Mouse (Mus musculus): Measurements from ENCODE around the gene Iffo1. TPM values are rescaled to one million over a fixed set of nuclear protein-coding genes. Genes with fewer than 3 reads are reported as not detected.

The Iffo1 gene
- total RNA-seq (2021), result 10 to 100 TPM; 38.7 to 40.2 TPM

DNA sequence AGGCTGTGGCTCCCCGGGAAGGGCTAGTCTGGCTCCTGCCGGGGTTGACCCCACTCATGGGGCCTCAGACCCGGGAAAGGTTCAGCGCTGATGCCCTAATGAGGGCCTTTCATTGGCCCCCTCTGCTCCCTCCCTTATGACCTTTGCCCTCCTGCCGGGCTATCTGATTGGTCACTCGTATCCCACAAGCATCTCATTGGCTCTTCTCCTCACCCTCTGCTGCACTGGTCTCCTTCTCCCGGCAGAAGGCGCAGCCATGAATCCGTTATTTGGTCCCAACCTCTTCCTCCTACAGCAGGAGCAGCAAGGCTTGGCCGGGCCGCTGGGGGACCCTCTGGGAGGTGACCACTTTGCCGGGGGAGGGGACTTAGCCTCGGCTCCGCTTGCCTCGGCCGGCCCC is at the start of gene Iffo1:
Iffo1 (plus strand) TSS at position 241 of the 400 bp plus-strand sequence.
- DNase-seq (ENCODE audit: extremely low spot score in 1 of 2, low spot score in 2 of 2), result peak; percentile 94 to 95
- intact Hi-C loops (cut with DNase I), result loop anchor here (5.0 kb wide), 1 partner anchor 127 kb away; no protein-coding TSS in a partner anchor

- intact Hi-C loops (cut with DNase I), result no loop called here
- DNase-seq (ENCODE audit: extremely low spot score in 1 of 2, low spot score in 2 of 2), result peak; percentile 96 to 99
Measured at GRCm38 (mm10) chr6:125095391-125096278, 49.4 kb upstream of the Iffo1 start, which contains the start of gene Chd4. Gene Chd4, plus strand, starts transcription at chr6:125095981.

- intact Hi-C loops (cut with DNase I), result no loop called here
- no peak for DNase-seq (ENCODE audit: extremely low spot score in 1 of 2, low spot score in 2 of 2)
Measured at GRCm38 (mm10) chr6:125096279-125096596, 48.8 kb upstream of the Iffo1 start.

DNA sequence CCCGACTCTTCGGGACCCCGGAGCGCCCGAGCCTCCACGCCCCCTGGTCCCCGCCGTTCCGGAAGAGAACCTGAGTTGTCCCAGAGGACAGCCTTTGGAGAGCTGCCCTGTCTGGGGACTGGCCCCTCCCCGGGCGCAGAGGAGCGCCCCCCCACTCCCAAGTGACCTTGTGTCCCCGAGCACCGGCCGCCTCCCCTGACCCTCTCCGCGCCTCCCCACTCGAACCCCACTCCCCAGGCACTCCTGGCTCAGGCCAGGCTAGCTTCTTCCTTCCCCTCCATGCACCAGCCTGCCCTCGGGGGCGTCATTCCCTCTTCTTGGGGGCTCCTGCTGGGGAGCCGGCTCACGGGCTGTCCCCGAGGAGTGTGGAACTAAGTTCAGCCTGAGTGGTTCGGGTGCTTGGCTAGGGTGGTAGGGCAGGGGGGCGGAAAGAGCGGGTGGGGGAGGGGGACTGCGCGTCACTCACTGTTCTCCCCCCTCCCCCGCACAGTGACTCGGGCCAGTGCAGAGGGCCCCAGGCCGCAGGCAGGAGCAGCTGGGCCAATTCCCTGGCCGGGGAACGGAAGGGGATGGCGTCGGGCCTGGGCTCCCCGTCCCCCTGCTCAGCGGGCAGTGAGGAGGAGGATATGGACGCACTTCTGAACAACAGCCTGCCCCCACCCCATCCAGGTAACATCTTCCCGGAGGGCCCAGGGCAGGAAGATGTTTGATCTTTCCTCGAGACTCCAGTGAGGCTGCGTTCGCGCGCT is 48.3 kb upstream of the Iffo1 start:
- intact Hi-C loops (cut with DNase I), result no loop called here
- DNase-seq (ENCODE audit: extremely low spot score in 1 of 2, low spot score in 2 of 2), result peak in 1 of 2 experiments; percentile 86

- DNase-seq (ENCODE audit: extremely low spot score in 1 of 2, low spot score in 2 of 2), result peak in 1 of 2 experiments; percentile 52
- intact Hi-C loops (cut with DNase I), result no loop called here
Measured at GRCm38 (mm10) chr6:125097346-125097689, 47.7 kb upstream of the Iffo1 start.

GRCm38 (mm10) chr6:125097951-125098350 is 47.1 kb upstream of the Iffo1 start:
- intact Hi-C loops (cut with DNase I), result no loop called here

GRCm38 (mm10) chr6:125098513-125098912 is 46.5 kb upstream of the Iffo1 start:
- intact Hi-C loops (cut with DNase I), result no loop called here
- no peak for DNase-seq (ENCODE audit: extremely low spot score in 1 of 2, low spot score in 2 of 2)

More at GRCm38 (mm10) chr6:125097951-125098350, 47.1 kb upstream of the Iffo1 start:
- DNase-seq (ENCODE audit: extremely low spot score in 1 of 2, low spot score in 2 of 2), result no peak

DNA sequence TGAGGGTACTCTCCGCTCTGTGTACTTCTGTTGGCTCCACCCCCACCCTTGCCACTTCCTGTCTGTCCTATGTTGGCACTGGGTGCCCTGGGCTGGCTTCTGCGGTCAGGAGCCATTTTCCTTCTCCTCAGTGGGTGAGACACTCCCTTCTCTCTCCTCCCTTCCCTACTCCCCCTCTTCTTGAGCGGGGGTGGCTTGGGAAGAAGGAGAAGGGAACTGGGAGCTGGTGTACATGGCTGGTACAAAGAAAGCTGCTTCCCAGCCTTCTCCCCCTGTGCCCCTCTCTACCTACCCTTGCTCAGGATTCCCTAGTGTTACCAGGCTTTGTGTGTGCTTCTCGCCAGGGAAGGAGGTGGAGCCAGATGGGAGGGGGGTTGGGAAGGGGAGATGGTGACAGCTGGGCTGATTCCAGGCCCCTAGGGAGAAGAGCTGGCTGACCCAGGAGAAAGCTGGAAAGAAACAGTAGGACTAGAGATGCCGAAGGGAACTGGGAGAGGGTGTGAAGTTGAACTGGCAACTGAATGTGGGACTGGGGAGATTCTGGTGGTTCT is 45.5 kb upstream of the Iffo1 start:
- DNase-seq (ENCODE audit: extremely low spot score in 1 of 2, low spot score in 2 of 2), result peak in 1 of 2 experiments; percentile 64
- intact Hi-C loops (cut with DNase I), result no loop called here

- intact Hi-C loops (cut with DNase I), result no loop called here
- peak in 1 of 2 experiments; percentile 55 for DNase-seq (ENCODE audit: extremely low spot score in 1 of 2, low spot score in 2 of 2)
Measured at GRCm38 (mm10) chr6:125101444-125101843, 43.6 kb upstream of the Iffo1 start.

DNA sequence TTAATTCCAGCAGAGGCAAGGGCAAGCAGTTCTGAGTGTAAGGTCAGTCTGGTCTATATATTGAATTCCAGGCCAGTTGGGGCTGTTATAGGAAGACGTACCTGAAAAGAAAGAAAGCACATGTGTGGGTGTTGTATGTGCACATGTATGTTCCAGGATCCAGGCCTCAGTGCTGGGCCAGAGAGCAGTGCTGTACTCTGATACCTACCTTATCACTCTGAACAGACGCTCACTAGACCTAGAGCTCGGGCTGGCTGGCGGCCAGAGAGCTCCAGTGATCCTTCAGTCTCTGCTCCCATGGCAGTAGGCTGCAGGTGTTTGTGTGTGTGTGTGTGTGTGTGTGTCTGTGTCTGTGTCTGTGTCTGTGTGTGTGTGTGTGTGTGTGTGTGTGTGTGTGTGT is 40.8 kb upstream of the Iffo1 start:
- no peak for DNase-seq (ENCODE audit: extremely low spot score in 1 of 2, low spot score in 2 of 2)
- intact Hi-C loops (cut with DNase I), result no loop called here

DNA sequence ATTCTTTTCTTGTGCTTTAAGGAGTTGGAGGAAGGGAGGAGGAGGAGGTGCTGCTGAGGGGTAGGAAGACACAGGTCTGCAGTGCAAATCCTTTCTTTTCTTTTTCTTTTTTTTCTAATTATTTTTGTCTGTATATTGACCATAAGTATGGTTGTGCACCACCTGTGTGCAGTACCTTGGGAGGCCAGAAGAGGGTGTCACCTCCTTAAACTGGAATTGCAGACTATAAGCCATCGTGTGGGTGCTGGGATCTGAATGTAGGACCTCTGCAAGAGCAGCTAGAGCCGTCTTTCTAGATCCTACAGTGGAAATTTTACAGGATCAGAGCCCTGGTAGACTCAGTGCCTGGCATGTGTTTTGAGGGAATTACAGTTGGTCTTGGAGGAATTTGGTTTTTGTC is 37.3 kb upstream of the Iffo1 start:
- intact Hi-C loops (cut with DNase I), result loop anchor here (2.0 kb wide), 1 partner anchor 15 kb away; no protein-coding TSS in a partner anchor
- DNase-seq (ENCODE audit: extremely low spot score in 1 of 2, low spot score in 2 of 2), result no peak

- intact Hi-C loops (cut with DNase I), result loop anchor here (2.0 kb wide), 1 partner anchor 13 kb away; no protein-coding TSS in a partner anchor
- no peak for DNase-seq (ENCODE audit: extremely low spot score in 1 of 2, low spot score in 2 of 2)
Measured at GRCm38 (mm10) chr6:125109371-125109770, 35.7 kb upstream of the Iffo1 start.

- DNase-seq (ENCODE audit: extremely low spot score in 1 of 2, low spot score in 2 of 2), result peak in 1 of 2 experiments; percentile 64
- intact Hi-C loops (cut with DNase I), result no loop called here
Measured at GRCm38 (mm10) chr6:125110927-125111326, 34.1 kb upstream of the Iffo1 start.

- intact Hi-C loops (cut with DNase I), result no loop called here
Measured at GRCm38 (mm10) chr6:125112553-125112952, 32.5 kb upstream of the Iffo1 start.

GRCm38 (mm10) chr6:125119387-125119786 is 25.7 kb upstream of the Iffo1 start:
- no peak for DNase-seq (ENCODE audit: extremely low spot score in 1 of 2, low spot score in 2 of 2)
- intact Hi-C loops (cut with DNase I), result no loop called here

More at GRCm38 (mm10) chr6:125112553-125112952, 32.5 kb upstream of the Iffo1 start:
- DNase-seq (ENCODE audit: extremely low spot score in 1 of 2, low spot score in 2 of 2), result no peak

GRCm38 (mm10) chr6:125128724-125129123 is 16.3 kb upstream of the Iffo1 start:
- intact Hi-C loops (cut with DNase I), result no loop called here
- no peak for DNase-seq (ENCODE audit: extremely low spot score in 1 of 2, low spot score in 2 of 2)

DNA sequence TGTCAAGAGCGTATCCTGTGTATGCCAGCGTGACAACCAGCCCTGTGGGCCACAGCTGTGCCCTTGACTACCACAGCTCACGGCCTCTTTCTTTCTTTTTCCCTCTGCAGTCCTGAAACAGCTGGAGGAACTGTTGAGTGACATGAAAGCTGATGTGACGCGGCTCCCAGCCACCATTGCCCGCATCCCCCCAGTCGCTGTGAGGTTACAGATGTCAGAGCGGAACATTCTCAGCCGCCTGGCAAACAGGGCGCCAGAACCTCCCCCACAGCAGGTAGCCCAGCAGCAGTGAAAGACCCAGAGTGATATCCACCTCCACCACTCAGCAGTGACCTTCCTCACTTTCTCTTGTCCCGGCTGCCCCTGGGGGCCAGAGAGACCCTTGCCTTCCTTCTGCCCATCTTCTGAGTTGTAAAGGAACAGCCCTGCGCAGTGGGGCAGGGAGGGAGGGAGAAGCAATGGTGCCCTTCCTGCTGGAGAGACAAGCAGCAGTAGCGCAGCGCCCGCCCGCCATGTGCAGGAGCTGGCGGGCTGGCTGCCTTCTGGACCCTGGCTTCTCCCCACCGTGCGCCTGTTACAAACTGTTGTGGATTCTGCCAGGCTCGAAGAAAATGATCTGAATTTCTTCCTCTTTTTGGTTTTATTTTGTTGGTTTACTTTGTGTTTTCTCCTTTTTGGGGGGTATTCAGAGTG is 15.2 kb upstream of the Iffo1 start:
- intact Hi-C loops (cut with DNase I), result no loop called here
- no peak for DNase-seq (ENCODE audit: extremely low spot score in 1 of 2, low spot score in 2 of 2)

GRCm38 (mm10) chr6:125131302-125132156 is 13.5 kb upstream of the Iffo1 start, which contains the start of gene Nop2:
Gene Nop2, plus strand, starts transcription at chr6:125131909.
- intact Hi-C loops (cut with DNase I), result no loop called here

More at GRCm38 (mm10) chr6:125131302-125132156, 13.5 kb upstream of the Iffo1 start, which contains the start of gene Nop2:
- DNase-seq (ENCODE audit: extremely low spot score in 1 of 2, low spot score in 2 of 2), result peak; percentile 80 to 93
